Mouse (Mus musculus) large intestine, adult 2 months (tissue): Measurements from ENCODE around the gene Gm17631. TPM values are rescaled to one million over a fixed set of nuclear protein-coding genes. Genes with fewer than 3 reads are reported as not detected.
"Not testable (repeated sequence)": the region's sequence is repeated elsewhere in the genome, so short reads cannot be mapped to it uniquely, and the experiment has no call there.

Experiments used
- DNase-seq: peaks from one replicate; pipeline ENCODE4 v3.0.0-alpha.2; 2012; ENCODE audit warnings: low read depth, low spot score
- WGBS: fragments of 180-500 bp; shearing (Covaris S2); methylation state at CpG from one replicate; pipeline ENCODE4 v1.1.7; 2018; 5-methylcytosine and 5-hydroxymethylcytosine counted together
- polyA plus RNA-seq: library from polyadenylated mRNA; depleted of rRNA; stranded (reverse); fragments of >200 nt; gene quantifications from 2 replicates; pipeline ENCODE4 v1.2.3, GENCODE M21; 2012; rRNA removed

Gene Gm17631
- polyA plus RNA-seq: not detected in 2 replicates

- not testable (repeated sequence) for DNase-seq
- no CpG with 5 or more reads among the region's 3 CpGs for WGBS
Observed at GRCm38 (mm10) chr6:129862349-129862748, at the start of gene Gm17631. Gene Gm17631 (plus strand): TSS chr6:129862649.

DNA sequence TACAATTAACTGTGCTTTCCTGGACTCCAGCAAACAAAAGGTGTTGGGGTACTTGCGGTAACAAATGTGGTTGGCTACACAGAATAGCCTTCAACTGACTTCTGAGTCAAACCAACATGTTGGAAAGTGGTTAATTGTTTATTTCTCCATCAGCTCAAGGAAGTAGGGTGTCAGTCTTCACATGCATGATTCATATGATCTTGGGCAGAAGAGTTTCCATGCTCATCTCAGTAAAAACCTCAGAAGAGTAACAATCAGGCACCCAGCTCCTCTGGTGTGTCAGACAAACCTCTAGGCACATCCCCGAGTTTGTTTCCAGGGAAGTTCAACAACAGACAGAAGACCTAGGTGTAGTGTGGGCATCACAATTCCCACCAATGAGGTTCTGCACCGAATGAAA, 44.7 kb upstream of the Gm17631 start:
- 57% methylated on average over 3 of the region's 3 CpGs for WGBS
- DNase-seq: no peak

DNA sequence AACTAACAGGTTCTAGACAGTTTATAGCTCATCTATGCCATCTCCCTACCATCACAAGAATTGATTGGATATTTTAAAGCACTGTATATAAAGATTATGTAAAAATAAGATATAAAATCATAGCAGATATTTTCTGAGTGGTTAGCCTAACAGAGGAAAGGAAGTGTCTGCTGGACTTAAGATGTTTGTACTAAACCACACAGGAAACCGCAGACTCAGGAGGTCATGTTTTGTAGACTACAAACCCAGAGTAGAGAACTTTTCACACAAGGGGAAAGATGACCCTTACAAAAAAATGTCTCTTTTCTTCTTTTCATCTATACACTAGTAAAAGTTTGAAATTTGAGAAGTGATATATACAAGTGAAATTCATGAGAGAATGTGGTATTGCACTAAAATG, 38.4 kb upstream of the Gm17631 start:
- WGBS: 77% methylated on average over 1 of the region's 1 CpGs
- DNase-seq: no peak

GRCm38 (mm10) chr6:129825559-129825958, 36.9 kb upstream of the Gm17631 start:
- DNase-seq: no peak
- 81% methylated on average over 1 of the region's 1 CpGs for WGBS

DNA sequence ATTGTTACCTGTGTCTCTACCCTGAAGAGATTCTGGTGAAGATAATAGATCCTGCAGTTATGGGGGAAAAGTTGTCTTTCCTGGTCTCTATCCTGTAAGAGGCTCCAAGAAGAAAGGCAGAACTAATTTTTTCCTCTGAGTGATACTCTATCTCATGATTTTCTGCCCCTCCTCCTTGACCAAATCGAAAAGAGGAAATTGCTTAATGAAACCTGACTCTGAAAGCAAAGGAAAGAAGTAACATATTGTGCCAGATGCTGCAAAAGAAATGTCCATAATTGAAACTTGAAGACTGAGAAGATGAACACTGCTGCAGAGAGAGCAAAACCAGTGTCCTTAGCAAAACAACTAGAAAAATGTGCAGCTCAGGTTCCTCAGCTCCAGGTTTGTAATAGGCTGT, 14.1 kb downstream of the Gm17631 start, which contains the start of gene Klra17:
TSS of gene Klra17 (minus strand) at position 124 of the 400 bp plus-strand sequence.
- DNase-seq: no peak
- 26% methylated on average over 1 of the region's 1 CpGs for WGBS

GRCm38 (mm10) chr6:129882525-129882924, 20.1 kb downstream of the Gm17631 start:
- DNase-seq: no peak
- WGBS: 84% methylated on average over 2 of the region's 2 CpGs

Other genes starting within 250 kb of the Gm17631 start
- 0.15 and 0.18 TPM in 2 replicates for gene Klrk1, start 238.8 kb upstream of the Gm17631 start, polyA plus RNA-seq
- not detected in 2 replicates for gene Klrc3, start 219.3 kb upstream of the Gm17631 start, polyA plus RNA-seq
- 0.19 TPM in 1 of 2 replicates, not detected in the other for gene Klrc2, start 202.0 kb upstream of the Gm17631 start, polyA plus RNA-seq
- 0.10 and 0.18 TPM in 2 replicates for gene Klrc1, start 183.7 kb upstream of the Gm17631 start, polyA plus RNA-seq
- 0.14 and 0.19 TPM in 2 replicates for gene Klri1, start 145.5 kb upstream of the Gm17631 start, polyA plus RNA-seq
- 0.01 TPM in 1 of 2 replicates, not detected in the other for gene Klri2, start 122.2 kb upstream of the Gm17631 start, polyA plus RNA-seq
- not detected in 2 replicates for gene Gm156, start 78.4 kb upstream of the Gm17631 start, polyA plus RNA-seq
- 0.48 and 0.49 TPM in 2 replicates for gene Klra17, start 14.0 kb downstream of the Gm17631 start, polyA plus RNA-seq
- gene Klra5, start 55.0 kb downstream of the Gm17631 start, polyA plus RNA-seq: 0.16 TPM in 1 of 2 replicates, not detected in the other
- gene Klra6, start 164.3 kb downstream of the Gm17631 start, polyA plus RNA-seq: not detected in 2 replicates
- gene Klra4, start 204.6 kb downstream of the Gm17631 start, polyA plus RNA-seq: not detected in 2 replicates